Mouse (Mus musculus) lung, postnatal 36 days (tissue): Measurements from ENCODE around the gene Nrgn.

ENCODE experiments used
- DNase-seq: peaks from one replicate; pipeline ENCODE4 v3.0.0; 2022; ENCODE audit warnings: mixed read lengths

Gene Nrgn

GRCm38 (mm10) chr9:37552536-37553293, at the start of gene Nrgn:
Nrgn (minus strand) TSS chr9:37552904.
- DNase-seq, result peak; percentile 90

- no peak for DNase-seq
Observed at GRCm38 (mm10) chr9:37600538-37601205, 48.0 kb upstream of the Nrgn start.

DNA sequence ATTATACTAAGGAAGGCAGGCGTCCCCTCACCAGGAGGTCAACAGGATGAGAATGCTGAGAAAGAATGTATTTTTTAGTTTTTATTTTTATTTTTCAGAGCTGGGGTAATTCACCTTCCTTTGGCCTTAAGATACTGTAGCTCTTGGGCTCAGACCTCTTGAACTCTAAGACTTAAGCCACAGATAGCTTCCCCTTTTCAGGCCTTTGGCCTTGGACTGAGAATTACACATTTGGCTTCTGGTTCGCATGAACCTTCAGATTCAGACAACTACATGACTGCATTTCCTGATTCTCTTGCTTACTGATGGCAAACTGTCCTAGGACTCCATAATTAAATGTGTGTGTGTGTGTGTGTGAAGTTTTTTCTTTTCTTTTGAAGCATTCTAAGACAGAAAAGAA, 45.9 kb upstream of the Nrgn start:
- no peak for DNase-seq

DNA sequence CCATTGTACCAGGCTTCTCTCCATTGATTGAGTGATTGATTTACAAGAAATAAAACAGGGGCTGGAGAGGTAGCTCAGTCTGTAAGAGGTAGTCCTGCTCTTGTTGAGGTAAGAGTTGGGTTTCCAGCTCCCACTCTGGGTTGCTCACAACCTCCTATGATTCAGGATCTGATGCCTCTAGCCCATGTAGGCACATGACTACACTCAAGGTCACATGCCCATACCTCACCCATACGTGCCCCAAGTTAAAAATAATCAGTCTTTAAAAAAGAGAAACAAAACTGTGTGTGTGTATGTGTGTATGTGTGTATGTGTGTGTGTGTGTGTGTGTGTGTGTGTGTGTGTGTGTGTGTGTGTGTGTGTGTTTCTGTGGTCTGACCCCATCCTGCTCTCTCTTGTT, 42.9 kb upstream of the Nrgn start:
- no peak for DNase-seq

GRCm38 (mm10) chr9:37593690-37594089, 41.0 kb upstream of the Nrgn start:
- DNase-seq, result no peak

GRCm38 (mm10) chr9:37592633-37593032, 39.9 kb upstream of the Nrgn start:
- no peak for DNase-seq

DNA sequence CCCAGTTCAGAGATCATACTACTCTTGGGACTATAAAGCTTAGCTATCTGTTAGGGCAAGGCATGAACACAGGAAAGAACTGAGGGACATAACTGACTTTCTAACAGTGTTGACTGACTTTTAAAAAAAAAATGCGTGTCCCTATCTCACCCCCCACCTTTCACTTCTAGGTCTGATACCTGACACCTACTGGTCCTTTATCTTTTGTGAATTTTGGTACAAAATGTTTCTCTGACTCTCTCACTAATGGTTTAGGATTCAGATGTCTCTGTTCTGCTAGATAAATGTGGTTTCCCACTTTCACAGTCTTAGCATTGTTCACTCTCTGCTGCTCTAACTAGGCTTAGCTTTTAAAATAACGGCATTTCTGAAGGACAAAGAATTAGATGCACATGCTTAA, 39.3 kb upstream of the Nrgn start:
- DNase-seq, result no peak

DNA sequence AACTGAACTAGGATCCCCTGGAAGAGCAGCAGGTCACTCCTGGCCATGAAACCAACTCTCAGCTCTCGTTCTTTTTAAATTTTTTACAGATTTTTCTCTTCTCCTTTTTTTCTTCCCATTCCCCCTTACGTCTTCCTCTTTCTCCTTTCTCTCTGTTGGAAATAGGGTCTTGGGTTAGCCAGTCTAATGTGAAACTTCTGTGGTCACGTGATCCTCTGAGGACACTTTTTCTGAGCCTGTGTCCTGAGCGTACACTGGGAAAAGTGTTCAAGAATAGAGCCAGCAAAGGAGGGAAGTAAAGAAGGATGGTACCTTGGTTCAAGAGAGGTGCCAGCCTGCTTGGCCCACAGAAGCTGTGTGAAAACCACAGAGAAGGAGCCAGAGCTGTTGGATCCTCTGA, 37.7 kb upstream of the Nrgn start:
- DNase-seq, result no peak

DNA sequence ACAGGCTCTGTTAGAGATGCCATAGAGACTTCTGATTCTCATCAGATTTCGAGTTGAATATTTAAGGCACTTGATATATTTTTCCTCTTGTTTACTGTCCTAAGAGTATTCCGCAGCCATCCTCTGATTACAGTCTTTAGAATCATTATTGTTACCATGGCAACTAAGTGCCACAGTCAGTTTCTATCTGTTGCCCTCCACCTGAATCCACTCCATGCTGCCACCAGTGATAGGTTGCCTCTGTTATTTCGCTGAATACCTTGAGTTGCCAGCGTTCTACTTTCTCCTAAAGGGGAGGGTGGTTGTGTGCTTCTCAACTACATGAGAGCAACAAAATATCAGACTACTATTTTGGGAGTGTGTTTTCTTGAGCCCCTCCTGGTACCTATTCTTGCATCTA, 34.0 kb upstream of the Nrgn start:
- no peak for DNase-seq

DNA sequence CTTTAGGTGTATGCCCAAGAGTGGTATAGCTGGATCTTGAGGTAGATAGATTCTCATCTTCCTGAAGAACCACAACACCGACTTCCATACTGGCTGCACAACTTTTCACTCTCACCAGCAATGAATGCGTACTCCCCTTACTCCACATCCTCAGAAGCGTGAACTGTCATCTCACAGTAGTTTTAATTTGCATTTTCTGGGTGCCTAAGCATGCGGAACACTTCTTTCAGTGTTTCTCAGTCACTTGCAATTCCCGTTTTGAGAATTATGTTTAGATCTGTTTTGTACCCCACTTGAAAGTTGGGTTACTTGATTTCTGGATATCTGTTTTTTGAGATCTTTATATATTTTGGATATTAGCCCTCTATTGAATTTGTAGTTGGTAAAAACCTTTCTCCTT, 30.9 kb upstream of the Nrgn start:
- no peak for DNase-seq

- no peak for DNase-seq
Observed at GRCm38 (mm10) chr9:37576436-37576930, 23.8 kb upstream of the Nrgn start.

DNA sequence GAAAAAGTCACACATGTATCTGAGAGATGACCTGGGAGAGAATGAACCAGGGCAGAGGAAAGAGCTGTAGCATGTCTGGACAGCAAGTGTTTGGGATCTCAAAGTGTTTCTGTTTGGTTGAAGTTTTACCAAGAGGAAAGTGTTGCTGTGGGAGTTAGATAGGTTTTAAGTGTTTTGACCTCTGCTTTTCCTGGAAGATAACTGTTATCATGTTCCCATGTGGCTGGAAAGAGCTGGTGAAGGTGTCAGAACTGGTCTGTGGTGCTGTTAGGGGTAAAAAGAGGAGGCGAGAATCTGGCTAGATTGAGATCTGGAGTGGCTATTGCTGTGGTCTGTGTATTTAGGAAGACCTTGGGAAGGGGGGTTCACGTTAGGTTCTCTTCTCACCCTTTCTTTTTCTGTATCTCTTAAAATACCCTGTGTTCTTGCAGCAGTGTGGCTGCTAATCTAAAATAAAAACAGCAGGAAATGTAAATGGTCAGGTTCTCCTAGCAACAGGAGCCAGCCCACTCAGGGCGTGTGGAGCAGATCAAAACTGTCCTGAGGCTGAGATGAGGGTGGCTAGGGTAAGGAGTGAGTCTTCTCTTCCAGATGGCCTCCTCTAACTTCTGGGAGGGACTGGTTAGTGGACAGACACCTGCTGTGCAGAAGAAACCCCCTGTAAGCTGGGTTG, 19.6 kb upstream of the Nrgn start:
- DNase-seq, result no peak

DNA sequence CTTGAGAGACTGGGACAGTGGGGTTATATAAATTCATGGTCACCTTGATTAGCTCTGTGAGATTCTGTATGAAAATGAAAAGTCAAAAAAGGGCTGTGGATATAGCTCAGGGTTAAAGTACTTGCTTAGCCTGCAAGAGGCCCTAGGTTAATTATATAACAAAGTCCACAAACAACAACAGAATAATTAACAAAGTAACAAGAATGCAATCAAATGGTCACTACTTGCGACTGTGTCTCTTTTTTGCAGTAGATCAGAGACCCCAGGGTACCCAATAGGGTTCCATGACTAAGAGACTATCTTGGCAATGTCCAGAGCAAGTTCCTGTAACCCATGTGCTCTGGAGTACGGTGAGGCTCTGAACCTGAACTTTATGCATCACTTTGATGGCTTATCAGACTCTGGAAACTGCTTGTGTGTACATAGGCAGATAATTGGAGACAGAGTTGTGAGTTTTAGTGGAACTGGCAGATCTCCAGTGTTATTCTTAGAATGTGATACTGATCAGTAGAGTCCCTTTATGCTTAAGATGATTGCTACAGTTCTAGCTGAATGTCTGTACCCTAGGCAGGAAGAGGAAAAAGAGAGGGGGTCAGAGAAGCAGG, 16.6 kb upstream of the Nrgn start:
- DNase-seq, result no peak

DNA sequence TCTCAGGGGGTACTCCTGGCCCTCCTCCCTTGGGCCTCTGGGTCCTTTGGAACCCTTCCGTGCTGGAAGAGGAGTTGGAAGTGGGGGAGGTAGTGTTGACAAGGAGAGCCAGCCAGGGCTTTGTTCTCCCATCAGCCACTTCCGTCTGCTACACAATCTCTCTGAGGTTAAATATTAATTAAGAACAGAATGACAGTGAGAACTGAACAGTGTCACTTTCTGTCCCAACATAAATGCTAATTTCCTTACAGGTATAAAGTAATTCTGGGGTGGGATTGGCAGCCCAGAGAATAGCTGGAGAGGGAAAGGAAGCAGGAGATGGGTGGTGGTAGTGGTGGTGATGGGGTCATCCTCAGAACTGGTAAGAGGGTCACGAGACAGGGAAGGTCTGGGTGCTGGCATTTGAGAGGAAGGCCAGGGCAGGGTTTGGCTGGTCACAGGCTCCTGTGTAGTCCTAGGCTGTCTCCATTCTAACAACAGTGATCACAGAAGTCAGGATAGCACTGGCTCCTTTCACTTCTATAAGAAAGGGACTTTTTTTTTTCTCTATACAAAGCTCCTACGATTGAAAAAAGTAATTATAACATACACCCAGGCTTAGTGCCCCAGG, 16.0 kb upstream of the Nrgn start:
- no peak for DNase-seq

DNA sequence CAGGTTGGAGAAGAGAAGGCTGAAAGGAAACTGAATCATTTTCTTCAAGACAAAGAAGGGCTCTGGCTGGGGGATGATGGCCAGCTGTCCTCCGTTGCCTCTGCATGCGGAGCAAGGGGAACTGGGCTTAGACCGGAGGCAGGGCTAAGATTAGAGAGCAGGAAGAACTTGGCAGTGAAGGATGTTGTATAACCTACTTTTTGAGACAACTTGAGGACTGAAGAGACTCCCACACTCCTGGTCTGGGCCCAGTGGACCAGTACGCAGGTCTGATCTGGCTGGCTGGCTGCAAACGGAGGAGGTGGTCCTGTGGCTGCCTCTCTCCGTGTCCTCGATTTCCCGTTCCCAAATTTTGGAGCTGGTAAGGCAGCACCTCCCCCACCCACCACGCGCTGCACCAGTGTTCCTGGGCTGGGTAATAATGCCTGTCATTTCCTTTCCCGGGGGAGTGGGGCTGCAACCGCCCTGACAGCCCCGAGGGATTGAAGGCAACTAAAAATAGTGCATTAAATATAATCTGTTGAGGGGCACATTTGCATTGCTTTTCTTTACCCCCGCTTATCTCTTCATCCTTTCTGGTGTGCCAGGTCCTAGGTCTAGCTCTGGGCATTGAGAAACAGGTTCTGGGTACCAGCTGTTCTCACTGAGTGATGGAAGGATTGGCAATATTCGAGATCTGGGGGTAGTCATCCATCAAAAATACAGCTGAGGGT, 15.3 kb upstream of the Nrgn start:
- DNase-seq, result peak; percentile 31

- no peak for DNase-seq
Observed at GRCm38 (mm10) chr9:37567454-37567853, 14.8 kb upstream of the Nrgn start.

GRCm38 (mm10) chr9:37567019-37567418, 14.3 kb upstream of the Nrgn start:
- DNase-seq, result no peak

DNA sequence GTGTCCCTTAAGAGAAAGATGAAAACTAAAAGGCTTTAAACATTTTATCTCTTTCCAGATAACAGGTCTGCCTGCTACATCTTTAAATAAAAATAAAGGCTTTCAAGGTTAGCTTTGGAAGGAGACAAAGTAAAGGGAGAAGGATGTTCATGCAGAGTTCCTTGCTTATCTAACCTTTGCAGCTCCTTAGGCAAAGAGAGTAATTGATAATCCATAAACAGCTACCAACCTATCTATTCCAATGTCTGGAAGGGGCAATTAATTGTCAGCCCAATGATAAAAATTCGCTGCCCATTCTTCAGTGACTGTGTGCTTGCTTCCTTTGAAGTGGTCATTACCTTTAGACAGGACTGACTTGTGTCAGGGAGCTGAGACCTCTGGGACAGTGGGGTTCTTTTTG, 11.1 kb upstream of the Nrgn start:
- no peak for DNase-seq

DNA sequence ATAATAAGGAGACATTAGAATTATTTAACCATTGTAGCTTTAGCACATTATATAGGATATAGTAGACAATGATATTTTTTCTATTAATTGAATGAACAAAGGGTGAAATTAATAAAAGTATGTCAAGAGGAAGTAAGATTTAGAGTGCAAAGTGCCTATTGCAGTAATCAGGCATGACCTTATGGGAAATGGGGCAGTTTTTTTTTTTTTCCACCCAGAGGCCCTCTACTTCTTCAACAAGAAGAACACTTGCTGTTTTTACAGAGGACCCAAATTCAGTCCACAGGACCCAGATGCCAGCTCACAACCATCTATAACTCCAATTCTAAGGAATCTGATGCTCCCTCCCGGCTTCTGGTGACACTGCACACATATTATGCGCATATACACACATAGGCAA, 7.9 kb upstream of the Nrgn start:
- DNase-seq, result no peak

DNA sequence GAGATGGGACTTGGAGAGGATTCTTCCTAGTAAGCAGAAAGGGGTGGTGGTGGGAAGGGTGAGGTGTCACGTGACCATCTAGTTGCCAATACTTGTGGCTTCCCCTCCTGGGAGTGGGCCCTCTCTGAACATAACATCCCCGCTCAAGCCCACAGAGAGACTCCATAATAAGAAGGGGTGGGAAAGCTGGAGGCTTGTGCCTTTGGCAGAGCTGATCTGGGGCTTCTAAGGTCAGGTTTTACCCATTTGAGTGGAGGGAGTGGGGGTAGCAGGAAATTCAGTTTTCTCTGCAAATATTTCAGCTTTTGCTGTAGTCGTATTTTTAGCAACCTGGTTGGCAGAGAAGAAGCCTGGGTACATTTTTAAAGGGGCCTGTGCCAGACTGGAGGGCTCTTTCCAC, 3.7 kb upstream of the Nrgn start:
- no peak for DNase-seq

DNA sequence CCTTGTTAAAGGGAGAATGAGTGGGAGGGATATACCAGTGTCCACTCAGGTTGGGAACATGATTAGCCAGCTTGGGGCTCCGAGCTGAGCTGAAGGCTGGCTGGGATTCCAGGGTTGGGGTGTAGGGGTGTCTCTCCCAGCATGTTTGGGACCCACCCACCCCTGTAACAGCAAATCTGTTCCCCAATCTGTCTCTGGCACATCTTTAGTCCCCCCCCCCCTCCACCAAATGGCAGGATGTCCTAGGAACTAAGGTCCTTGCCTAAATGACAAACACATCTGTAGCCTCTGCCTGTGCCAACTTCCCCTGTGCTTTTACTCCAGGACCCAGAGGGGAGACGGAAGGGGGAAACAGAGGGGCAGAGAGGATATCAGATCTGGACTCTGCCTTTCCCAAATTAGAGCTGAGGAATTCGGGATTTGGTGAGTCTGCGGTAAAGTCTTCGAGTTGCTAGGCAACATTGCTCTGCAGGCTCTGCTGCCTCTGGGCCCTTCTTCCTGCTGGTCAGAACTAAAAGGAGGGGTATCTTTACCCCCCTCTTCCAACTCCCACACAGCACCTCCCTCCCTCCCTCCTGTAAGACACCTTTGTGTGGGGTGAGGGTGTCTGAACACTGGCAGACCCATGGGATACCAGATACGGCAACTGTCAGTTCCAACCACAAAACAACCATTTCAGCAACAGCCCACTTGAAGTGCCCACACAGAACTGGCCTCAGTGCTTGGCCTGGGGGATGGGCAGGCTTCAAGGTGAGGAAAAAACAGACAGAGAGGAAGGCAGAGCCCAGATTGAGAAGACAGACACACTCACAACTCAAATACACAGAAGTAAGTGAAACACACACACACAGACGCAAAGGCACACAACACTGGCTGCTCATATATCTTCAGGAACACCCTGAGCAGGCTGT, 2.4 kb upstream of the Nrgn start, which contains the start of gene Siae:
Gene Siae (plus strand): TSS at position 861 of the 911 bp plus-strand sequence.
- DNase-seq, result no peak
